11 mouse cellular contexts compared by ENCODE assay signal in genomic region chr8:125488747-125489146, GRCm38 (mm10).
DNase-seq lines count a peak whose midpoint lies in the region; ATAC-seq lines count a peak whose summit lies in the region.
"Had no signal": no experiment of that assay in that cellular context is flagged by ENCODE, and none has a peak within 500 bp of the region (broad histone marks: within the 10 kb centered on the region; RNA-seq: fewer than 3 reads in every experiment).

No protein-coding gene starts in this region.

- 0 out of 2 replicates have a peak, but pooled peaks cover 3% of the 10 kb centered on the region for H3K36me3 ChIP-seq in hindbrain, embryonic 11.5 days (ENCODE audit: control insufficient read depth, insufficient read depth, low read length)
- peaks cover 49% of the 10 kb centered on the region for H3K36me3 ChIP-seq in hindbrain, embryonic 13.5 days
- H3K36me3 ChIP-seq: liver, embryonic 12.5 days had no signal

- peaks cover 10% of the 10 kb centered on the region; the same call in 1 of the 2 replicates for H3K4me1 ChIP-seq in hindbrain, embryonic 11.5 days (replicated peaks; ENCODE audit: control insufficient read depth, insufficient read depth, low read length)
- peaks cover 35% of the 10 kb centered on the region for H3K4me1 ChIP-seq in hindbrain, embryonic 13.5 days (replicated peaks)

- H3K27ac ChIP-seq in hindbrain, embryonic 11.5 days (ENCODE audit: low read depth, low read length), result 0 out of 2 replicates have a peak overlapping the region, but pooled peaks have one; percentile 10
- no peak overlapping the region for H3K27ac ChIP-seq in hindbrain, embryonic 13.5 days
- H3K27ac ChIP-seq: embryonic facial prominence, embryonic 15.5 days; liver, embryonic 12.5 days had no signal

- no peak overlapping the region for H3K4me2 ChIP-seq in hindbrain, embryonic 11.5 days (replicated peaks; ENCODE audit: low read depth, low read length)
- H3K4me2 ChIP-seq in hindbrain, embryonic 13.5 days, result no peak overlapping the region
- H3K4me2 ChIP-seq: embryonic facial prominence, embryonic 15.5 days; liver, embryonic 12.5 days had no signal

- no peak for DNase-seq in hindbrain, embryonic 11.5 days (ENCODE audit: low spot score)
- peak; percentile 76 for DNase-seq in MN1 (ENCODE audit: low spot score)
- DNase-seq in heart, adult 11 months, result peak; percentile 97
- DNase-seq in heart, postnatal 25 days (ENCODE audit: low spot score), result peak; percentile 42
- no peak for DNase-seq in cerebellum, postnatal 36 days
- no peak for DNase-seq in right cerebral cortex, postnatal 14 days
- DNase-seq: cerebellum, adult 2 months had no signal

- ATAC-seq in hindbrain, embryonic 11.5 days (ENCODE audit: low FRiP score), result no peak
- no peak for ATAC-seq in hindbrain, embryonic 13.5 days (ENCODE audit: low FRiP score)
- ATAC-seq: CD4-positive, CD25-positive, alpha-beta regulatory T cell, adult 4 months; liver, embryonic 12.5 days had no signal

- intact Hi-C loops in heart, postnatal 25 days (cut with DNase I), result loop anchor here (5.0 kb wide), 1 partner anchor 44 kb away; no protein-coding TSS in a partner anchor

- H3K9me3 ChIP-seq in hindbrain, embryonic 11.5 days (ENCODE audit: control insufficient read depth, low read length), result no peaks in the 10 kb centered on the region
- H3K9me3 ChIP-seq in hindbrain, embryonic 13.5 days, result no peaks in the 10 kb centered on the region
- H3K9me3 ChIP-seq: embryonic facial prominence, embryonic 15.5 days; liver, embryonic 12.5 days had no signal

- no peaks in the 10 kb centered on the region for H3K27me3 ChIP-seq in hindbrain, embryonic 11.5 days (ENCODE audit: control insufficient read depth, insufficient read depth, low read length)
- no peaks in the 10 kb centered on the region for H3K27me3 ChIP-seq in hindbrain, embryonic 13.5 days
- H3K27me3 ChIP-seq: embryonic facial prominence, embryonic 15.5 days; liver, embryonic 12.5 days had no signal

- 76% methylated on average over 1 of the region's 1 CpGs for WGBS in hindbrain, embryonic 11.5 days
- WGBS in hindbrain, embryonic 13.5 days, result 47% methylated on average over 1 of the region's 1 CpGs

- no peak overlapping the region for H3K4me3 ChIP-seq in hindbrain, embryonic 11.5 days (ENCODE audit: low read depth, low read length)
- no peak overlapping the region for H3K4me3 ChIP-seq in hindbrain, embryonic 13.5 days
- H3K4me3 ChIP-seq: embryonic facial prominence, embryonic 15.5 days; liver, embryonic 12.5 days had no signal

- H3K9ac ChIP-seq in hindbrain, embryonic 11.5 days (ENCODE audit: low read depth, low read length), result no peak overlapping the region
- no peak overlapping the region for H3K9ac ChIP-seq in hindbrain, embryonic 13.5 days
- H3K9ac ChIP-seq: embryonic facial prominence, embryonic 15.5 days; liver, embryonic 12.5 days had no signal

Comparison
In these comparisons a context has a peak if more than half of its experiments do, and no peak if none do; other contexts are left out.
1. DNase-seq: peak in MN1 (single experiment), heart, adult 11 months (single experiment) and heart, postnatal 25 days (single experiment); none in hindbrain, embryonic 11.5 days (single experiment), cerebellum, postnatal 36 days (0 of 2) and right cerebral cortex, postnatal 14 days (single experiment).